Comparison of ENCODE assay signal across 10 mouse cellular contexts in the genomic region with DNA sequence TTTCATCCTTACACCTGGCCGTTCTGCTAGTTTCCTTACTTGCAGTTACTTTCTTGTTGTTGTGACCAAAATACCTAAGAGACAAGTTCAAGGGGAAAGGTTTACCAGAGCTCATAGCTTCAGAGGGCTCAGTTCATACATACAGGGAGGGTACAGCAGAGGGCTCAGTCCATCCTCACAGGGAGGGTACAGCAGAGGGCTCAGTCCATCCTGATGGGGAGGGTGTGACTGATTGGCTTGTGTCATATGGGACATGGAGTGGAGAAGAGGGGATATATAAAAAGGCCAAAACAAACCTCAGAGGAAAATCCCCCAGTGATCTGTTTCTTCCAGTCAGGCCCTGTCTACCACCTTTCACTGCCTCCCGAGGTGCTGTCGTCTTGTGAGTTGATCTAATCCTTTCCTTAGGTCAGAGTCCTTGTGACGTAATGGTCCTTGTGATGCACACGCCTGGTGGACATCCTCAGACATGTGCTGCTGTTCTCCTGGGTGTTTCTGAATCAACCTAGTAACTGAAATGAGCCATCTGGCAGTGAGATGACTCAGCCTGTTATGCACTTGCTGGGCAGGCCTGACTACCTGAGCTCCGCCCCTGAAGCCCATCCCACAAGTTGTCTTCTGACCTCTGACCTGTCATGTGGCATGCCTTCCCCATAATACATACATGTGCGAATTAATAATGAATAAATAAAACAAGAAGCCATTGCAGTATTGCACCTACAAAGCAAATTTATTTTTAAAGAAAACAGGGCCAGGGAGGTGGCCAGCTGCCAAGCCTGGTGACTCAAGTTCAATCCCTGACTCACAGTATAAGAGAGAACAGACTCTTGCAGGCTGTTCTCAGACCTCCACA. TPM values are rescaled to one million over a fixed set of nuclear protein-coding genes. Genes with fewer than 3 reads are reported as not detected.
DNase-seq lines count a peak whose midpoint lies in the region; TF ChIP-seq lines count a peak whose summit lies in the region.
"Had no signal": no experiment of that assay in that cellular context is flagged by ENCODE, and none has a peak within 500 bp of the region (broad histone marks: within the 10 kb centered on the region; RNA-seq: fewer than 3 reads in every experiment).

No protein-coding gene starts in this region.

- no peak overlapping the region for H3K9ac ChIP-seq in MEL (ENCODE audit: control insufficient read depth, low read depth, low read length, poor library complexity, severe bottlenecking)
- H3K9ac ChIP-seq: forebrain, embryonic 12.5 days had no signal

- no peak overlapping the region for H3K27ac ChIP-seq in MEL (ENCODE audit: control insufficient read depth, low read depth, low read length)
- peak overlapping the region; percentile 75 for H3K27ac ChIP-seq in olfactory bulb, adult 2 months (ENCODE audit: insufficient read depth, low read depth, low read length)
- H3K27ac ChIP-seq: forebrain, embryonic 12.5 days had no signal

- H3K36me3 ChIP-seq in MEL (ENCODE audit: control insufficient read depth in 1 of 2, insufficient read depth in 2 of 2, low read length in 2 of 2), result peaks cover 0 to 10% of the 10 kb centered on the region in 2 experiments; a peak in 2 of 4 replicates
- H3K36me3 ChIP-seq: forebrain, embryonic 12.5 days had no signal

- H3K4me3 ChIP-seq in MEL (ENCODE audit: control insufficient read depth in 1 of 2, insufficient read depth in 1 of 2, low read depth in 2 of 2, low read length in 2 of 2), result no peak overlapping the region
- H3K4me3 ChIP-seq in olfactory bulb, adult 2 months (ENCODE audit: insufficient read depth, low read depth, low read length), result no peak overlapping the region
- H3K4me3 ChIP-seq: forebrain, embryonic 12.5 days; megakaryocyte, embryonic 14.5 days had no signal

- DNase-seq in layer of hippocampus, adult 11-12 months (ENCODE audit: low spot score), result peak; percentile 50
- DNase-seq in layer of hippocampus, postnatal 14 days (ENCODE audit: low spot score in 2 of 2), result no peak
- peak; percentile 63 for DNase-seq in MEL (ENCODE audit: low read depth, low spot score)
- peak; percentile 94 for DNase-seq in brain, adult 2 months (ENCODE audit: low read depth, low spot score)
- no peak for DNase-seq in gastrocnemius, adult 8-10 months (ENCODE audit: low spot score in 2 of 2)
- DNase-seq in liver, result no peak
- no peak for DNase-seq in gastrocnemius, postnatal 25 days

- TF ChIP-seq EP300 in MEL (IDR thresholded peaks at IDR 0.05; ENCODE audit: low read depth in 1 of 2, low read length in 2 of 2), result no peak

- no peak for TF ChIP-seq POLR2A in MEL (IDR thresholded peaks at IDR 0.05; ENCODE audit: control insufficient read depth in 1 of 2, insufficient read depth in 1 of 2, low read depth in 1 of 2, low read length in 2 of 2, poor library complexity in 1 of 2)
- TF ChIP-seq POLR2A in olfactory bulb, adult 2 months (IDR thresholded peaks at IDR 0.05; ENCODE audit: insufficient read depth, low read depth, low read length), result no peak

- no peaks in the 10 kb centered on the region for H3K79me2 ChIP-seq in MEL (ENCODE audit: control insufficient read depth, insufficient read depth, low read length, poor library complexity)

- H3K27me3 ChIP-seq in MEL (ENCODE audit: control insufficient read depth in 1 of 2, insufficient read depth in 2 of 2, low read length in 2 of 2), result no peaks in the 10 kb centered on the region
- H3K27me3 ChIP-seq: forebrain, embryonic 12.5 days; megakaryocyte, embryonic 14.5 days had no signal

- no peak for TF ChIP-seq RAD21 in MEL (IDR thresholded peaks at IDR 0.05; ENCODE audit: low read depth, low read length)

- H3K9me3 ChIP-seq in MEL (replicated peaks; ENCODE audit: insufficient read depth, low read length), result no peaks in the 10 kb centered on the region
- H3K9me3 ChIP-seq: forebrain, embryonic 12.5 days had no signal

- 68% methylated on average over 7 of the region's 7 CpGs for WGBS in olfactory bulb, adult 2 months

- TF ChIP-seq CTCF in MEL (IDR thresholded peaks at IDR 0.05 in 2 of 3, conservative IDR thresholded peaks at IDR 0.05 in 1 of 3; ENCODE audit: control insufficient read depth in 1 of 3, insufficient read depth in 1 of 3, low read depth in 2 of 3, low read length in 3 of 3, poor library complexity in 1 of 3, severe bottlenecking in 1 of 3), result no peak
- TF ChIP-seq CTCF in olfactory bulb, adult 2 months (IDR thresholded peaks at IDR 0.05; ENCODE audit: insufficient read depth, low read depth, low read length), result no peak

- H3K4me1 ChIP-seq in MEL (ENCODE audit: control insufficient read depth in 1 of 2, insufficient read depth in 2 of 2, low read length in 2 of 2), result peaks cover 0 to 9% of the 10 kb centered on the region in 2 experiments; a peak in 2 of 4 replicates
- peaks cover 4% of the 10 kb centered on the region for H3K4me1 ChIP-seq in olfactory bulb, adult 2 months (ENCODE audit: control insufficient read depth, insufficient read depth, low read length)

TF ChIP-seq in MEL, 35 proteins besides CTCF, POLR2A, EP300 and RAD21:
- TF ChIP-seq ZC3H11A (IDR thresholded peaks at IDR 0.05; ENCODE audit: low read depth, low read length), result no peak
- TF ChIP-seq MXI1 (IDR thresholded peaks at IDR 0.05; ENCODE audit: low read depth, low read length), result no peak
- TF ChIP-seq E2F4 (IDR thresholded peaks at IDR 0.05; ENCODE audit: borderline replicate concordance, low read depth, low read length), result no peak
- no peak for TF ChIP-seq USF1 (IDR thresholded peaks at IDR 0.05; ENCODE audit: low read depth, low read length)
- TF ChIP-seq ZMIZ1 (IDR thresholded peaks at IDR 0.05; ENCODE audit: low read depth, low read length), result no peak

RNA-seq across cellular contexts. Expression of a gene that starts 15.2 kb away (rescaled TPM):
- total RNA-seq in layer of hippocampus, postnatal 14 days (2021), result 1 to 10 TPM; 7.3 to 8.6 TPM
- total RNA-seq in MEL (2012; rRNA removed), result 13.8 and 15.1 TPM in 2 replicates
- 10 to 100 TPM in 1 of 2 experiments, not detected in 1; 16.5 TPM for polyA plus RNA-seq in MEL (2012; ENCODE audit: insufficient read depth in 1 of 2, insufficient read length in 2 of 2, low read depth in 1 of 2, low replicate concordance in 2 of 2, missing spikeins in 1 of 2)
- not detected in 2 replicates for polyA plus RNA-seq in olfactory bulb, adult 2 months (2012; ENCODE audit: insufficient read depth, insufficient read length, low replicate concordance, missing spikeins)
- 1 to 10 TPM; 3.6 to 5.2 (median 4.1) TPM for total RNA-seq in gastrocnemius, adult 8-10 months (2022)
- total RNA-seq in gastrocnemius, postnatal 25 days (2021), result 1 to 10 TPM; 4.9 to 5.4 TPM

RNA-seq across cellular contexts. Expression of a gene that starts 15.3 kb away (rescaled TPM):
- 100 to 1,000 TPM; 458 to 509 TPM for total RNA-seq in layer of hippocampus, postnatal 14 days (2021)
- 164 and 220 TPM in 2 replicates for total RNA-seq in MEL (2012; rRNA removed)
- 100 to 1,000 TPM in 1 of 2 experiments, not detected in 1; 149 TPM for polyA plus RNA-seq in MEL (2012; ENCODE audit: insufficient read depth in 1 of 2, insufficient read length in 2 of 2, low read depth in 1 of 2, low replicate concordance in 2 of 2, missing spikeins in 1 of 2)
- not detected in 2 replicates for polyA plus RNA-seq in olfactory bulb, adult 2 months (2012; ENCODE audit: insufficient read depth, insufficient read length, low replicate concordance, missing spikeins)
- total RNA-seq in gastrocnemius, adult 8-10 months (2022), result 100 to 1,000 TPM; 117 to 144 (median 142) TPM
- total RNA-seq in gastrocnemius, postnatal 25 days (2021), result 100 to 1,000 TPM; 177 to 210 TPM

Comparison
In these comparisons a context has a peak if more than half of its experiments do, and no peak if none do; other contexts are left out.
1. DNase-seq: peak in layer of hippocampus, adult 11-12 months (single experiment), MEL (single experiment) and brain, adult 2 months (single experiment); none in layer of hippocampus, postnatal 14 days (0 of 2), gastrocnemius, adult 8-10 months (0 of 2), liver (single experiment) and gastrocnemius, postnatal 25 days (single experiment).